Comparison of ENCODE assay signal across 12 mouse cellular contexts in the genomic region with DNA sequence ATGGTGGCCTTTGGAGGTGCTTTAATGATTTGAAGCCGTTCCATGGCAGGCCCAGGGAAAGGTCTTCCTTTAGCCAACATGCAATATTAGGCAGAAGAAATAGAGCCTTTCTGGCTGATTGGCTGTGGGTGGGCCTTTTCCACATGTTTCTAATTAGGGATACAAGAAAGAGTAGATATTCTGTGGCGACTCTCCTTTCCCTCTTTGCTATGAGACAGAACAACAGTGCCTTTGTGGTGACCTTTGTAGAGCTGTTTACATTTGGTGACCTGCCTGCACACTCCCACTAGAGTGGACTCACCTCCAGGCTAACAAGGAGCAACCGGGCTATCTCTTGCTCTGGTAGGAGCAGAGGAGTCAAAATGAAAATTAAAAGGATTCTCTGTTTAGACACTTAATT.
DNase-seq lines count a peak whose midpoint lies in the region; ATAC-seq and TF ChIP-seq lines count a peak whose summit lies in the region.
"Had no signal": no experiment of that assay in that cellular context is flagged by ENCODE, and none has a peak within 500 bp of the region (broad histone marks: within the 10 kb centered on the region; RNA-seq: fewer than 3 reads in every experiment).

No protein-coding gene starts in this region.

- H3K4me2 ChIP-seq in kidney, postnatal 0 days (ENCODE audit: low read length), result no peak overlapping the region
- H3K4me2 ChIP-seq in embryonic facial prominence, embryonic 15.5 days (replicated peaks), result no peak overlapping the region
- no peak overlapping the region for H3K4me2 ChIP-seq in limb, embryonic 15.5 days
- H3K4me2 ChIP-seq: hindbrain, embryonic 14.5 days had no signal

- intact Hi-C loops in left cerebral cortex, postnatal 10 days (cut with DNase I), result no loop called here

- H3K27me3 ChIP-seq in kidney, postnatal 0 days (ENCODE audit: insufficient read depth, low read length), result no peaks in the 10 kb centered on the region
- no peaks in the 10 kb centered on the region for H3K27me3 ChIP-seq in embryonic facial prominence, embryonic 15.5 days
- H3K27me3 ChIP-seq in limb, embryonic 15.5 days, result no peaks in the 10 kb centered on the region

- H3K36me3 ChIP-seq in kidney, postnatal 0 days (ENCODE audit: insufficient read depth, low read length), result no peaks in the 10 kb centered on the region
- H3K36me3 ChIP-seq in embryonic facial prominence, embryonic 15.5 days, result no peaks in the 10 kb centered on the region
- H3K36me3 ChIP-seq in limb, embryonic 15.5 days, result no peaks in the 10 kb centered on the region

- WGBS in kidney, postnatal 0 days, result 20% methylated on average over 3 of the region's 3 CpGs
- WGBS in embryonic facial prominence, embryonic 15.5 days, result 22% methylated on average over 3 of the region's 3 CpGs
- WGBS in limb, embryonic 15.5 days, result 33% methylated on average over 3 of the region's 3 CpGs

- H3K4me1 ChIP-seq in kidney, postnatal 0 days (replicated peaks; ENCODE audit: insufficient read depth, low read length), result peaks cover 24% of the 10 kb centered on the region
- peaks cover 62% of the 10 kb centered on the region for H3K4me1 ChIP-seq in embryonic facial prominence, embryonic 15.5 days
- H3K4me1 ChIP-seq in limb, embryonic 15.5 days, result peaks cover 43% of the 10 kb centered on the region

- H3K9me3 ChIP-seq in kidney, postnatal 0 days (replicated peaks; ENCODE audit: low read length), result no peaks in the 10 kb centered on the region
- no peaks in the 10 kb centered on the region for H3K9me3 ChIP-seq in embryonic facial prominence, embryonic 15.5 days (replicated peaks)
- H3K9me3 ChIP-seq in limb, embryonic 15.5 days, result no peaks in the 10 kb centered on the region

- DNase-seq in kidney, postnatal 0 days (ENCODE audit: low spot score), result peak; percentile 62
- no peak for DNase-seq in kidney, adult 18-20 months
- DNase-seq in embryo, embryonic 11 days, result peak; percentile 73
- no peak for DNase-seq in left cerebral cortex, postnatal 10 days (ENCODE audit: extremely low spot score in 1 of 2, low spot score in 2 of 2)
- DNase-seq in right cerebral cortex, postnatal 4 days, result no peak
- DNase-seq: right cerebral cortex, postnatal 14 days; thymus, postnatal 4 days had no signal

- ATAC-seq in kidney, postnatal 0 days (replicated peaks; ENCODE audit: low FRiP score, low read depth), result no peak
- ATAC-seq in embryonic facial prominence, embryonic 15.5 days (ENCODE audit: insufficient number of reproducible peaks, low FRiP score, low TSS enrichment, low read depth), result no peak
- ATAC-seq in limb, embryonic 15.5 days (ENCODE audit: insufficient number of reproducible peaks, low FRiP score, low TSS enrichment, low read depth), result no peak
- no peak for ATAC-seq in erythroid progenitor cell, adult 5-6 weeks (replicated peaks; ENCODE audit: low FRiP score, poor library complexity, severe bottlenecking)

- no peak for TF ChIP-seq CTCF in kidney, postnatal 0 days (IDR thresholded peaks at IDR 0.05; ENCODE audit: low read depth)

- H3K27ac ChIP-seq in kidney, postnatal 0 days, result peak overlapping the region; percentile 68; the same call in 1 of the 2 replicates
- H3K27ac ChIP-seq in embryonic facial prominence, embryonic 15.5 days (replicated peaks), result peak overlapping the region; percentile 67
- peak overlapping the region; percentile 79 for H3K27ac ChIP-seq in limb, embryonic 15.5 days
- H3K27ac ChIP-seq: hindbrain, embryonic 14.5 days had no signal

- no peak overlapping the region for H3K9ac ChIP-seq in kidney, postnatal 0 days (ENCODE audit: low read depth, low read length)
- H3K9ac ChIP-seq in embryonic facial prominence, embryonic 15.5 days, result no peak overlapping the region
- no peak overlapping the region for H3K9ac ChIP-seq in limb, embryonic 15.5 days
- H3K9ac ChIP-seq: hindbrain, embryonic 14.5 days had no signal

- no peak overlapping the region for H3K4me3 ChIP-seq in kidney, postnatal 0 days (replicated peaks; ENCODE audit: low read depth, low read length)
- no peak overlapping the region for H3K4me3 ChIP-seq in embryonic facial prominence, embryonic 15.5 days (replicated peaks)
- H3K4me3 ChIP-seq in limb, embryonic 15.5 days, result no peak overlapping the region
- H3K4me3 ChIP-seq: myocyte had no signal

Comparison
In these comparisons a context has a peak if more than half of its experiments do, and no peak if none do; other contexts are left out.
1. DNase-seq: peak in kidney, postnatal 0 days (single experiment) and embryo, embryonic 11 days (single experiment); none in kidney, adult 18-20 months (single experiment), left cerebral cortex, postnatal 10 days (0 of 2) and right cerebral cortex, postnatal 4 days (single experiment).
2. Peak in every context shown above with its lines, with median percentiles within 50 percentile points of each other: H3K27ac ChIP-seq.